Mouse (Mus musculus) kidney, adult 2 months (tissue): ENCODE measurements around the gene Fiz1.

Experiments used
- CTCF ChIP-seq: fragments of 200-500 bp; conservative IDR thresholded peaks from 2 replicates; pipeline ENCODE4 v1.5.1; 2011; ENCODE audit warnings: low read depth, mild to moderate bottlenecking, control low read depth, low read length, moderate library complexity, mixed read lengths; ENCODE audit not compliant: insufficient read depth, insufficient read length
- POLR2A ChIP-seq: fragments of 200-500 bp; IDR thresholded peaks from one replicate; pipeline ENCODE4 v1.6.1; 2011; ENCODE audit warnings: low read depth, low read length, control low read depth

- TF ChIP-seq CTCF (no peak), POLR2A (no peak)
Observed at GRCm38 (mm10) chr7:5052931-5053343, 38.4 kb upstream of the Fiz1 start.
